Mouse (Mus musculus): ENCODE measurements around the gene Tpte. TPM values are rescaled to one million over a fixed set of nuclear protein-coding genes. Genes with fewer than 3 reads are reported as not detected.

Tpte gene
- polyA plus RNA-seq, 1 experiment: not detected

DNA sequence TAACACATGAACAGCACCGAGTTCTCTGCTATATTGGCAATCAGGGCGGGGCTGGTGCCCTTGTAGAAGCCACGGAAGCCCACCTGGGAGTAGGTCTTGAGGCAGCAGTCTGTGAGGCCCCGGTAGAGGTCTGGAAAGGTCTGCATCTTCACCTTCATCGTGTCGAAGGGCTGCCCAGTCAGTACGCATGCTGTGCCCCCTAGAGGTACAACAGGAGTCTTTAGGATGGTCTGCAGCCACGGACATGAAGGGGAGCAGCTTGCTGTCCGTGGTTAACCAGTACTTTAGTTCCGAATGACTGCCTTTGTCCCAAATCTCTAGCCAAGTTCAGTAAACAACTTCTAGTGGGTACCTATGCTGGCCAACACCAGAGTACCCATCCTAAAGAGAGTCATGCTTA lies 106.6 kb downstream of the Tpte start:
- TF ChIP-seq CTCF (conservative IDR thresholded peaks at IDR 0.05; ENCODE audit: insufficient read depth, insufficient read length, low read depth, low read length) (no peak; the same call in 1 of the 2 replicates), POLR2A (IDR thresholded peaks at IDR 0.05; ENCODE audit: low read depth, low read length) (no peak)
- H3K4me1 ChIP-seq (ENCODE audit: control insufficient read depth, insufficient read depth, low read length): peaks cover 24% of the 10 kb centered on the region
- DNase-seq: peak; percentile 64
- peak overlapping the region; percentile 79 for H3K27ac ChIP-seq (ENCODE audit: insufficient read depth, low read depth, low read length)
- H3K27me3 ChIP-seq (replicated peaks; ENCODE audit: control insufficient read depth, insufficient read depth, low read length): no peaks in the 10 kb centered on the region
- H3K4me3 ChIP-seq (ENCODE audit: insufficient read depth, low read depth, low read length): no peak overlapping the region
- H3K36me3 ChIP-seq (ENCODE audit: control insufficient read depth, insufficient read depth, low read length): peaks cover 3% of the 10 kb centered on the region; the same call in 1 of the 2 replicates
- 51% methylated on average over 10 of the region's 10 CpGs for WGBS

DNA sequence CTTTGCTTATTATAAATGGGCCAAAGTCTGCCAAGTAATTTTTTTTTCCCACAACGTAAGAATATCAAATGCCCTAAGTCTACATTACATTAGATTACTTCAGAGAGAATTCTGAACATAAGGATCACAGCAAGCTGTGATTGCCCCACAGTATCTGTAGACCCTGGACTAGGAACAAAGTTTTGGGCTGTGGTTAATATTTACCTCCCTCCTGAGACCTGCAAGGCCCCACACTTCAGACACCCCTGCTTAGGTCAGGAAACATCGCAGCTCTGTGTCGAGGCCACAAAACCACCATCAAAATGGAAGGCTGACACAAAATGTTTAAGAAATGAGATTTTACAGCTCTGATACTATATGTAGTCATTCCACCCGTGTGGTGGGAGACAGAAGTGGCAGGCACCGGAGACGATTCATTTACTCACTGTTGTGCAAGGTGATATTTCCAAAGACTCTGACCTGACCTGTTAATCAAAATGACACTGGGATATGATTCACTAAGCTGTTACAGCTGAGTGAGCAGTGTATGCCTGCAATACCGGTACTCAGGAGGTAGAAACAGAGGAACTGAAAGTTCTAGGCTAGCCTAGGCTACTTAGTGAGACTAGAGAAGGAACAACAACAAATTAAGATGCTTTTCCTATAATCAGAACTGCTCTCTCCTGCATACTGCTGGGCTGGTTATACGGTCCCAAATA lies 107.7 kb downstream of the Tpte start:
- Histone ChIP-seq H3K27ac (ENCODE audit: insufficient read depth, low read depth, low read length) (peak overlapping the region; percentile 66), H3K4me1 (ENCODE audit: control insufficient read depth, insufficient read depth, low read length) (peaks cover 28% of the 10 kb centered on the region), H3K27me3 (replicated peaks; ENCODE audit: control insufficient read depth, insufficient read depth, low read length) (no peaks in the 10 kb centered on the region), H3K36me3 (ENCODE audit: control insufficient read depth, insufficient read depth, low read length) (peaks cover 3% of the 10 kb centered on the region; the same call in 1 of the 2 replicates), H3K4me3 (ENCODE audit: insufficient read depth, low read depth, low read length) (no peak overlapping the region)
- DNase-seq: peak; percentile 87
- TF ChIP-seq POLR2A (IDR thresholded peaks at IDR 0.05; ENCODE audit: low read depth, low read length) (no peak), CTCF (conservative IDR thresholded peaks at IDR 0.05; ENCODE audit: insufficient read depth, insufficient read length, low read depth, low read length) (no peak)
- 35% methylated on average over 8 of the region's 8 CpGs for WGBS

DNA sequence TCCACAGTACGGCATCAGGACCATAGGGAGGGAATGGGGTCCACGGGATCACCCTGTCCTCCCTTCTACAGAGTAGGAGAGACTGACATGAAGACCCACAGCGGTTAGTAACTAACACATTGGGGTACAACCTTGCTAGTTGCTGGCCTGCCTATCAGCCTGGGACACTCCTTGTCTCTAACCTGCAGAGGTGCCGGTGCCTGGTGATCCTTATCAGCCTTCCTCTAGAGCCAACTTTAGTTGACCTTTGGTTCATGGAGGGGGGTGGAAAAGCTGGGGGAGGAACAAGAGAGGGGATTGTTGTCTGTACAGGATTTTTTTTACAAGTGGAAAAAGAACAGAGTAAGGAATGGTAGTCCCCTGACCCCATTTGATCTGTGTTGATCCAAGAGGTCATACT lies 111.2 kb downstream of the Tpte start:
- peak overlapping the region; percentile 92 for H3K27ac ChIP-seq (ENCODE audit: insufficient read depth, low read depth, low read length)
- peak; percentile 86 for DNase-seq
- H3K36me3 ChIP-seq (ENCODE audit: control insufficient read depth, insufficient read depth, low read length): no peaks in the 10 kb centered on the region; the same call in 1 of the 2 replicates
- no peaks in the 10 kb centered on the region for H3K27me3 ChIP-seq (replicated peaks; ENCODE audit: control insufficient read depth, insufficient read depth, low read length)
- WGBS: 62% methylated on average over 4 of the region's 4 CpGs
- peak overlapping the region; percentile 22; the same call in 1 of the 2 replicates for H3K4me3 ChIP-seq (ENCODE audit: insufficient read depth, low read depth, low read length)
- TF ChIP-seq CTCF (conservative IDR thresholded peaks at IDR 0.05; ENCODE audit: insufficient read depth, insufficient read length, low read depth, low read length) (no peak), POLR2A (IDR thresholded peaks at IDR 0.05; ENCODE audit: low read depth, low read length) (no peak)
- peaks cover 29% of the 10 kb centered on the region for H3K4me1 ChIP-seq (ENCODE audit: control insufficient read depth, insufficient read depth, low read length)

DNA sequence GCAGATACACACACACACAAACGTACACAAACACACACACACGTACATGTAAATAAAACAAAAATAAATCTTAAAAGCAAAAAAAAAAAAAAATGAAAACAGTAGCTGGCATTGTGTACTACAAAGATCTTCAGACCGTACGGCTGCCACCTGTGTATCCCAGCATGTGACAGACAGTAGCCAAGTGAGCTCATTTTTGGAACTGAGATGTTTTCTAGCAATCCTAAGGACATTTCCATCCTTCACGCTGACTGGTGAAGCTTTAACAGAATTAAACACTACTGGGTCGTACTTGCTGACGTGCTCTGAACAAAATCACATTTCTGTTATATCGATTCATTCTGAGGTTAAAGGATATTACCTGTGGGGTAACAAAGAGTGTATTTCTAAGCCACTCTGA lies 112.0 kb downstream of the Tpte start:
- no peaks in the 10 kb centered on the region; the same call in 1 of the 2 replicates for H3K36me3 ChIP-seq (ENCODE audit: control insufficient read depth, insufficient read depth, low read length)
- peak overlapping the region; percentile 91; the same call in 1 of the 2 replicates for H3K27ac ChIP-seq (ENCODE audit: insufficient read depth, low read depth, low read length)
- WGBS: 79% methylated on average over 8 of the region's 8 CpGs
- TF ChIP-seq CTCF (conservative IDR thresholded peaks at IDR 0.05; ENCODE audit: insufficient read depth, insufficient read length, low read depth, low read length) (no peak), POLR2A (IDR thresholded peaks at IDR 0.05; ENCODE audit: low read depth, low read length) (no peak)
- peak; percentile 34 for DNase-seq
- H3K4me1 ChIP-seq (ENCODE audit: control insufficient read depth, insufficient read depth, low read length): peaks cover 21% of the 10 kb centered on the region; the same call in 1 of the 2 replicates
- no peaks in the 10 kb centered on the region for H3K27me3 ChIP-seq (replicated peaks; ENCODE audit: control insufficient read depth, insufficient read depth, low read length)
- no peak overlapping the region for H3K4me3 ChIP-seq (ENCODE audit: insufficient read depth, low read depth, low read length)

DNA sequence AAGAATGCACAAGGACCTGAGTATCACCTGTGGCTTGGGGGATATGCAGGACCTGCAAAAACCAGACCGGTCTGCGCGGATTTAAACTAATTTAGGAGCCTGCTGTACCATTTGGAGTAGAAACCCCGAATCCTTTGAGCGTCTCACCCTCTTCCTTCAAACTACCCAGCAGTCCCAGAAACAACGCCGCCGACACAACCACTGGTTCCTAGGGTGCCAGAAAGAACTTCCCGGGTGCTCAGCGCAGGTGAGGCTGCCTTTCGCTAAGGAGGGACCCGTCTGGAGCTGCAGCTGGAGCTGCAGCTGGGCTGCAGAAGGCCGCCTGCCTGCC lies 114.5 kb downstream of the Tpte start:
- peak overlapping the region; percentile 51 for H3K27ac ChIP-seq (ENCODE audit: insufficient read depth, low read depth, low read length)
- under 1% methylated on average over 13 of the region's 13 CpGs for WGBS
- H3K36me3 ChIP-seq (ENCODE audit: control insufficient read depth, insufficient read depth, low read length): no peaks in the 10 kb centered on the region; the same call in 1 of the 2 replicates
- peak overlapping the region; percentile 74 for H3K4me3 ChIP-seq (ENCODE audit: insufficient read depth, low read depth, low read length)
- TF ChIP-seq POLR2A (IDR thresholded peaks at IDR 0.05; ENCODE audit: low read depth, low read length) (no peak), CTCF (conservative IDR thresholded peaks at IDR 0.05; ENCODE audit: insufficient read depth, insufficient read length, low read depth, low read length) (no peak)
- DNase-seq: no peak
- no peaks in the 10 kb centered on the region for H3K27me3 ChIP-seq (replicated peaks; ENCODE audit: control insufficient read depth, insufficient read depth, low read length)
- peaks cover 15% of the 10 kb centered on the region; the same call in 1 of the 2 replicates for H3K4me1 ChIP-seq (ENCODE audit: control insufficient read depth, insufficient read depth, low read length)

DNA sequence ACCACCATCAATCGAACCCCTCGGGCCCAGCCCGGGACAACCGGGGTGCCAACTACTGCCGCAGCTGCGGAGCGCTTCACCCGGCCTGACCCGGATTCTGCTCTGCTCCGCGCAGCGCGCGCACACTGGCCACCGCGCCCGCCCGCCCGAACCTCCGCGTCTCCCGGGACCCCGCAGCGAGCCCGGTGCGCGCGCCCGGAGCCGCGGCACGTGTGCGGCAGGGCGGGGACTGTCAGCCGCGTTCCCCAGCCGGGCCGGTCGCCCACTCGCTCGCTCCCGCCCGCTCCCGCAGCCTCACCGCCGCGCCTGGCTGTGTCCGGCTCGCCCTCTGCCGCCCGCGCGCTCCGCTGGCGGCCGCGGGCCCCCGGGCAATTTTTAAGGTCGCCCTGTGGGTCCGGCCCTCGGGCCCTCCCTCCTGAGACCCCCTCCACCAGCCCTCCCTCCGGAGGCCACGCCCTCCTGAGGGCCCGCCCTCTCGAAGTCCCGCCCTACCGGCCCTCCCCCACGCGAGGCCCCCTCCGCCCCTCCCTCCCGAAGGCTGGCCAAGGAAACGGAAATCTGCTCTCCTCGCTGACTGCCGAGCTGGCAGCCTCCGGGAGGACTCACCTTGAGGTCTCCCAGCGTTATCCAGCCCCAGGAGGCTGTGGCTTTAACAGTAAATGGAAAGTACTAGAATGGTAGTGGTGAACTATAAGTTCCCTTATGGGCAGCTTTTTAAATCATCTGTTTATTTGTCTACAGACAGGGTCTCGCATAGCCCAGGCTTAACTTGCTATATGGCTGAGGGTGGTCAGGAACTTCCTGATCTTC lies 115.1 kb downstream of the Tpte start, which contains the start of gene Slc25a15:
Slc25a15 (minus strand) TSS at position 456 of the 810 bp plus-strand sequence.
- peak; percentile 95 for DNase-seq
- TF ChIP-seq POLR2A (IDR thresholded peaks at IDR 0.05; ENCODE audit: low read depth, low read length) (peak; percentile 87), CTCF (conservative IDR thresholded peaks at IDR 0.05; ENCODE audit: insufficient read depth, insufficient read length, low read depth, low read length) (no peak)
- Histone ChIP-seq H3K27ac (ENCODE audit: insufficient read depth, low read depth, low read length) (peak within 1 kb of the TSS; percentile 96), H3K27me3 (replicated peaks; ENCODE audit: control insufficient read depth, insufficient read depth, low read length) (no peaks in the 10 kb centered on the region), H3K4me1 (ENCODE audit: control insufficient read depth, insufficient read depth, low read length) (peaks cover 11% of the 10 kb centered on the region; the same call in 1 of the 2 replicates), H3K4me3 (ENCODE audit: insufficient read depth, low read depth, low read length) (peak within 1 kb of the TSS; percentile 74), H3K36me3 (ENCODE audit: control insufficient read depth, insufficient read depth, low read length) (no peaks in the 10 kb centered on the region; the same call in 1 of the 2 replicates)
- WGBS: under 1% methylated on average over 75 of the region's 77 CpGs
